Mouse (Mus musculus) liver, embryonic 11.5 days (tissue): ENCODE measurements around the gene Lyst. TPM values are rescaled to one million over a fixed set of nuclear protein-coding genes. Genes with fewer than 3 reads are reported as not detected.
"Not testable (repeated sequence)": the region's sequence is repeated elsewhere in the genome, so short reads cannot be mapped to it uniquely, and the experiment has no call there.

Experiments used
- ATAC-seq: fragments of 200-750 bp; cut with Nextera tagmentation; replicated peaks from 2 replicates; pipeline ENCODE4 v1.8.0; 2017; ENCODE audit warnings: moderate number of reproducible peaks, mild to moderate bottlenecking, moderate TSS enrichment, moderate library complexity; ENCODE audit not compliant: low FRiP score
- DNase-seq: peaks from one replicate; pipeline ENCODE4 v3.0.0-alpha.2; 2017; ENCODE audit warnings: low spot score
- H3K27ac ChIP-seq: fragments of 300-500 bp; sonication (generic); 2 replicates; pipeline ENCODE4 v1.5.1; 2014; ENCODE audit warnings: mild to moderate bottlenecking, low read depth, low read length, control low read depth
- H3K27me3 ChIP-seq: fragments of 300-500 bp; sonication (generic); replicated peaks from 2 replicates; pipeline ENCODE4 v1.6.1; 2014; ENCODE audit warnings: low read length, mixed read lengths; ENCODE audit not compliant: control insufficient read depth, insufficient read depth
- H3K36me3 ChIP-seq: fragments of 300-500 bp; sonication (generic); 2 replicates; pipeline ENCODE4 v1.6.1; 2014; ENCODE audit warnings: mild to moderate bottlenecking, low read length, moderate library complexity, mixed read lengths; ENCODE audit not compliant: control insufficient read depth, insufficient read depth
- H3K4me1 ChIP-seq: fragments of 300-500 bp; sonication (generic); replicated peaks from 2 replicates; pipeline ENCODE4 v1.6.1; 2014; ENCODE audit warnings: low read length, mixed read lengths; ENCODE audit not compliant: control insufficient read depth, insufficient read depth
- H3K4me2 ChIP-seq: fragments of 300-500 bp; sonication (generic); 2 replicates; pipeline ENCODE4 v1.6.1; 2014; ENCODE audit warnings: mild to moderate bottlenecking, control low read depth, moderate library complexity
- H3K4me3 ChIP-seq: fragments of 300-500 bp; sonication (generic); 2 replicates; pipeline ENCODE4 v1.5.1; 2014; ENCODE audit warnings: low read depth, low read length, control low read depth
- H3K9ac ChIP-seq: fragments of 300-500 bp; sonication (generic); 2 replicates; pipeline ENCODE4 v1.6.1; 2014; ENCODE audit warnings: low read depth, low read length, control low read depth
- H3K9me3 ChIP-seq: fragments of 300-500 bp; sonication (generic); 2 replicates; pipeline ENCODE4 v1.6.1; 2016; ENCODE audit warnings: low read length, inconsistent platforms, mixed read lengths; ENCODE audit not compliant: control insufficient read depth
- WGBS: fragments of 180-500 bp; shearing (Covaris S2); extraction: QIAGEN DNeasy Blood & Tissue Kit; methylation state at CpG from one replicate; pipeline ENCODE4 v1.1.7; 2014; 5-methylcytosine and 5-hydroxymethylcytosine counted together
- polyA plus RNA-seq: library from polyadenylated mRNA; unstranded; fragments of >200 nt; fragmentation: Nextera tagmentation; extraction: Ambion mirVana; gene quantifications from 2 replicates; pipeline ENCODE4 v1.2.1, GENCODE M21; 2014

Gene Lyst
- polyA plus RNA-seq, 1 experiment from 2014 or later = 1.8 TPM

- Histone ChIP-seq H3K27ac (no peak overlapping the region), H3K9ac (no peak overlapping the region), H3K4me3 (no peak overlapping the region), H3K27me3 (no peaks in the 10 kb centered on the region), H3K4me2 (no peak overlapping the region), H3K4me1 (no peaks in the 10 kb centered on the region), H3K9me3 (no peaks in the 10 kb centered on the region), H3K36me3 (no peaks in the 10 kb centered on the region; the same call in 1 of the 2 replicates)
- ATAC-seq (no peak), DNase-seq (no peak)
- 87% methylated on average over 8 of the region's 8 CpGs for WGBS
Observed at GRCm38 (mm10) chr13:13677871-13678270, 87.7 kb downstream of the Lyst start.

DNA sequence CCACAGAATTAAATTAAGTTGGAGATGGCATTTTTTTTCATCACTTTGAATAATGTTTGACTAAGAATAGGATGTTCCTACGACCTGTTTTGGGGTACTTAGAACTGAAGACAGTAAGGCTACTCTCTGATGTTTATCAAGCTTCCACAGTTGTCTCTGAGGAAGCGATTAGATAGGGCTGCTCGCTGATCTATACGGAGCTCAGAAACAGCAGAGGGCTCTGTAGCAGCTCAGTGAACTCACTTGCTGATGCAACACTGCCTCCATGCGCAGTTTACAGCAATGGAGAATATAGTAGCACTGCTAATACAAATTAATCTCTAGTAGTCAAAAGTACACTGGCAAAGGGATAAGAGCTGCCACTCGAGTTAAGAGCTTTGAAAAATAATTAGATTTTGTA lies 91.4 kb downstream of the Lyst start:
- H3K36me3 ChIP-seq = no peaks in the 10 kb centered on the region
- WGBS = 44% methylated on average over 6 of the region's 6 CpGs
- no peak overlapping the region for H3K27ac ChIP-seq
- ATAC-seq (no peak), DNase-seq (no peak)
- H3K4me1 ChIP-seq = no peaks in the 10 kb centered on the region
- H3K9me3 ChIP-seq = no peaks in the 10 kb centered on the region
- H3K27me3 ChIP-seq = no peaks in the 10 kb centered on the region
- no peak overlapping the region for H3K4me3 ChIP-seq
- no peak overlapping the region for H3K9ac ChIP-seq
- H3K4me2 ChIP-seq = no peak overlapping the region

GRCm38 (mm10) chr13:13703476-13703875 lies 113.3 kb downstream of the Lyst start:
- Histone ChIP-seq H3K27ac (no peak overlapping the region), H3K4me3 (no peak overlapping the region), H3K4me2 (no peak overlapping the region), H3K9me3 (no peaks in the 10 kb centered on the region), H3K9ac (no peak overlapping the region), H3K27me3 (no peaks in the 10 kb centered on the region), H3K4me1 (no peaks in the 10 kb centered on the region), H3K36me3 (no peaks in the 10 kb centered on the region)
- DNase-seq = no peak
- no peak for ATAC-seq
- 86% methylated on average over 5 of the region's 5 CpGs for WGBS

- not testable (repeated sequence) for H3K4me3 ChIP-seq, H3K27ac ChIP-seq
Observed at GRCm38 (mm10) chr13:13721435-13721834, 131.2 kb downstream of the Lyst start.

GRCm38 (mm10) chr13:13723293-13723692 lies 133.1 kb downstream of the Lyst start:
- ATAC-seq (peak; percentile 58; the same call in 1 of the 2 replicates), DNase-seq (no peak)
- Histone ChIP-seq H3K4me2 (no peak overlapping the region), H3K36me3 (no peaks in the 10 kb centered on the region), H3K4me1 (0 out of 2 replicates have a peak, but pooled peaks cover 3% of the 10 kb centered on the region), H3K27me3 (no peaks in the 10 kb centered on the region), H3K9ac (no peak overlapping the region), H3K4me3 (no peak overlapping the region), H3K9me3 (no peaks in the 10 kb centered on the region), H3K27ac (no peak overlapping the region)
- 38% methylated on average over 3 of the region's 3 CpGs for WGBS

More at GRCm38 (mm10) chr13:13721435-13721834, 131.2 kb downstream of the Lyst start:
- not testable (repeated sequence) for ATAC-seq, H3K9ac ChIP-seq, H3K4me2 ChIP-seq, H3K27me3 ChIP-seq, H3K36me3 ChIP-seq, H3K9me3 ChIP-seq, DNase-seq, H3K4me1 ChIP-seq
- WGBS = 86% methylated on average over 17 of the region's 17 CpGs

DNA sequence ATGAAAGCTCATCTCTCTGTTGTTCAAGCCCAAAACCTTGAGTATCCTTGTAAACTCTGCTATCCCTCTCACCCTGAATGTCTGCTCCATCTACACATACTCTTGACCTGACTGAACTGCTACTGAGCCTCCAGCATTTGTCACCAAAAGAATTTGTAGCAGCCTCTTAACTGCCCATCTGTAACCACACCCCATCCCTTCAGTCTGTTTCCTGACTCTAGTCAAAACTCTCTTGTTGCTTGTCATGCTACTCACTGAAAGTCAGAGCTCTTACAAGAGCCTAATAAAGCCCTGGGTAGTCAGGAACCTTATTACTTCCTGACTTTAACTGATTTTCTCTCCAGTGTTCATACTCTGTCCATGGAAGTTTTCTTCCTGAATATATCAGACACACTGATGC lies 133.6 kb downstream of the Lyst start:
- no peak overlapping the region for H3K4me2 ChIP-seq

GRCm38 (mm10) chr13:13739232-13739631 lies 149.0 kb downstream of the Lyst start:
- Histone ChIP-seq H3K27me3 (no peaks in the 10 kb centered on the region), H3K4me3 (no peak overlapping the region), H3K4me2 (no peak overlapping the region), H3K9ac (no peak overlapping the region), H3K27ac (no peak overlapping the region), H3K36me3 (no peaks in the 10 kb centered on the region), H3K9me3 (no peaks in the 10 kb centered on the region), H3K4me1 (no peaks in the 10 kb centered on the region)
- WGBS = 85% methylated on average over 4 of the region's 4 CpGs
- DNase-seq = no peak
- no peak for ATAC-seq

More for the DNA sequence above, 133.6 kb downstream of the Lyst start:
- Histone ChIP-seq H3K9me3 (no peaks in the 10 kb centered on the region), H3K27ac (no peak overlapping the region), H3K4me1 (0 out of 2 replicates have a peak, but pooled peaks cover 3% of the 10 kb centered on the region), H3K4me3 (no peak overlapping the region), H3K27me3 (no peaks in the 10 kb centered on the region), H3K36me3 (no peaks in the 10 kb centered on the region), H3K9ac (no peak overlapping the region)
- DNase-seq (no peak), ATAC-seq (no peak)

DNA sequence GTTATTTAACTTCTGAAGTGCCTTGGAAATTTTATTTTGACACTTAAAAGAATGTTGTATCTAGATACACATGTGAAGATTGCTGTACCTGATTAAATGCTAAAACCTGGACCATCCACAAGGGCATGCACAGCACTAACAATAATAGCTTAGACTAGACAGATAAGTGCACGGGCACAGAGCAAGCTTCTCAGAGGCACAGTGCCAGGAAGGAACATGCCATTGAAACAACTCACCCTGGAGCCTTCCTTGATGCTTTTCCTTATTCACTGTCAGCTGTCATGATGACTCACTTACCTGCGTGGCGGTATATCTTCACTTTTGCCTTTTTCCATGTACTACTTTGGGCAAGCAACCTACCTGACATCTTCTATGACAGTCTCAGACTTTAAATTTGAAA lies 155.7 kb downstream of the Lyst start:
- Histone ChIP-seq H3K27ac (no peak overlapping the region), H3K9me3 (no peaks in the 10 kb centered on the region), H3K36me3 (peaks cover 3% of the 10 kb centered on the region; the same call in 1 of the 2 replicates), H3K27me3 (no peaks in the 10 kb centered on the region), H3K4me3 (no peak overlapping the region), H3K9ac (no peak overlapping the region), H3K4me1 (no peaks in the 10 kb centered on the region), H3K4me2 (no peak overlapping the region)
- ATAC-seq (no peak), DNase-seq (no peak)
- WGBS = 91% methylated on average over 3 of the region's 3 CpGs

GRCm38 (mm10) chr13:13775778-13776494 lies 185.7 kb downstream of the Lyst start:
- Histone ChIP-seq H3K27ac (no peak overlapping the region), H3K27me3 (no peaks in the 10 kb centered on the region), H3K4me3 (no peak overlapping the region), H3K4me1 (no peaks in the 10 kb centered on the region), H3K4me2 (no peak overlapping the region), H3K9me3 (no peaks in the 10 kb centered on the region), H3K36me3 (no peaks in the 10 kb centered on the region), H3K9ac (no peak overlapping the region)
- ATAC-seq = no peak
- no peak for DNase-seq
